Mouse (Mus musculus) limb, embryonic 11.5 days (tissue): ENCODE results near the gene Sufu. TPM values are rescaled to one million over a fixed set of nuclear protein-coding genes. Genes with fewer than 3 reads are reported as not detected.
A peak's percentile ranks its signal among the peaks of the same experiment; 100 is the strongest.

Source experiments
- ATAC-seq: fragments of 200-750 bp; cut with Nextera tagmentation; 2 replicates; pipeline ENCODE4 v1.8.0; 2017; ENCODE audit warnings: low read depth; ENCODE audit not compliant: insufficient number of reproducible peaks, low FRiP score, low TSS enrichment
- DNase-seq: peaks from one replicate; pipeline ENCODE4 v3.0.0-alpha.2; 2015; ENCODE audit warnings: low spot score
- H3K27ac ChIP-seq: fragments of 300-500 bp; sonication (generic); replicated peaks from 2 replicates; pipeline ENCODE4 v1.5.1; 2014; ENCODE audit warnings: low read depth, mild to moderate bottlenecking, low read length
- H3K27me3 ChIP-seq: fragments of 300-500 bp; sonication (generic); 2 replicates; pipeline ENCODE4 v1.6.1; 2014; ENCODE audit warnings: mild to moderate bottlenecking, low read length, mixed read lengths; ENCODE audit not compliant: control insufficient read depth, insufficient read depth
- H3K36me3 ChIP-seq: fragments of 300-500 bp; sonication (generic); 2 replicates; pipeline ENCODE4 v1.6.1; 2014; ENCODE audit warnings: mild to moderate bottlenecking, low read length, moderate library complexity, mixed read lengths; ENCODE audit not compliant: control insufficient read depth, insufficient read depth
- H3K4me1 ChIP-seq: fragments of 300-500 bp; sonication (generic); 2 replicates; pipeline ENCODE4 v1.6.1; 2014; ENCODE audit warnings: low read length, mixed read lengths; ENCODE audit not compliant: control insufficient read depth, insufficient read depth
- H3K4me2 ChIP-seq: fragments of 300-500 bp; sonication (generic); 2 replicates; pipeline ENCODE4 v1.6.1; 2014; ENCODE audit warnings: low read depth, mild to moderate bottlenecking, moderate library complexity; ENCODE audit not compliant: severe bottlenecking
- H3K4me3 ChIP-seq: fragments of 300-500 bp; sonication (generic); 2 replicates; pipeline ENCODE4 v1.5.1; 2014; ENCODE audit warnings: low read depth, low read length
- H3K9ac ChIP-seq: fragments of 300-500 bp; sonication (generic); 2 replicates; pipeline ENCODE4 v1.6.1; 2014; ENCODE audit warnings: mild to moderate bottlenecking, low read length
- H3K9me3 ChIP-seq: fragments of 300-500 bp; sonication (generic); 2 replicates; pipeline ENCODE4 v1.6.1; 2016; ENCODE audit warnings: low read length; ENCODE audit not compliant: control insufficient read depth
- WGBS: fragments of 180-500 bp; shearing (Covaris S2); extraction: QIAGEN DNeasy Blood & Tissue Kit; methylation state at CpG from one replicate; pipeline ENCODE4 v1.1.7; 2014; 5-methylcytosine and 5-hydroxymethylcytosine counted together
- polyA plus RNA-seq: library from polyadenylated mRNA; unstranded; fragments of >200 nt; fragmentation: Nextera tagmentation; extraction: Ambion mirVana; gene quantifications from 2 replicates; pipeline ENCODE4 v1.2.1, GENCODE M21; 2014

Sufu gene
- polyA plus RNA-seq, 1 experiment from 2014 or later, result 45.3 TPM

DNA sequence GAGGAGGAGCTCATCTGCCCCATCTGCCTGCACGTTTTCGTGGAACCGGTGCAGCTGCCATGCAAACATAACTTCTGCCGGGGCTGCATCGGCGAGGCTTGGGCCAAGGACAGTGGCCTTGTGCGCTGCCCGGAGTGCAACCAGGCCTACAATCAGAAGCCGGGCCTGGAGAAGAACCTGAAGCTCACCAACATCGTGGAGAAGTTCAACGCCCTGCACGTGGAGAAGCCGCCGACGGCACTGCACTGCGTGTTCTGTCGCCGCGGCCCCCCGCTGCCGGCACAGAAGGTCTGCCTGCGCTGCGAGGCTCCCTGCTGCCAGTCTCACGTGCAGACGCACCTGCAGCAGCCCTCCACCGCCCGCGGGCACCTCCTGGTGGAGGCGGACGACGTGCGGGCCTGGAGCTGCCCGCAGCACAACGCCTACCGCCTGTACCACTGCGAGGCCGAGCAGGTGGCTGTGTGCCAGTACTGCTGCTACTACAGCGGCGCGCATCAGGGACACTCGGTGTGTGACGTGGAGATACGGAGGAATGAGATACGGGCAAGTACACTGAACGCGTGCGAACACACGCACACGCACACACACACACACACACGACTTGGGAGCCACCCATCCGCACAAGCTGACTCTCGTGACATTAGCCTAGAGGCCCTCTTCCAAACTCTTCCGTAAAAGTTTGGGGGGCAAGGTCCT is 105.9 kb downstream of the Sufu start:
- under 1% methylated on average over 53 of the region's 53 CpGs for WGBS
- Histone ChIP-seq H3K4me1 (peaks cover 30% of the 10 kb centered on the region), H3K4me2 (peak overlapping the region; percentile 99), H3K9ac (peak overlapping the region; percentile 93), H3K4me3 (peak overlapping the region; percentile 75), H3K27me3 (no peaks in the 10 kb centered on the region), H3K9me3 (no peaks in the 10 kb centered on the region), H3K27ac (peak overlapping the region; percentile 98), H3K36me3 (peaks cover 2% of the 10 kb centered on the region; the same call in 1 of the 2 replicates)
- no peak for ATAC-seq
- DNase-seq, result peak; percentile 78

DNA sequence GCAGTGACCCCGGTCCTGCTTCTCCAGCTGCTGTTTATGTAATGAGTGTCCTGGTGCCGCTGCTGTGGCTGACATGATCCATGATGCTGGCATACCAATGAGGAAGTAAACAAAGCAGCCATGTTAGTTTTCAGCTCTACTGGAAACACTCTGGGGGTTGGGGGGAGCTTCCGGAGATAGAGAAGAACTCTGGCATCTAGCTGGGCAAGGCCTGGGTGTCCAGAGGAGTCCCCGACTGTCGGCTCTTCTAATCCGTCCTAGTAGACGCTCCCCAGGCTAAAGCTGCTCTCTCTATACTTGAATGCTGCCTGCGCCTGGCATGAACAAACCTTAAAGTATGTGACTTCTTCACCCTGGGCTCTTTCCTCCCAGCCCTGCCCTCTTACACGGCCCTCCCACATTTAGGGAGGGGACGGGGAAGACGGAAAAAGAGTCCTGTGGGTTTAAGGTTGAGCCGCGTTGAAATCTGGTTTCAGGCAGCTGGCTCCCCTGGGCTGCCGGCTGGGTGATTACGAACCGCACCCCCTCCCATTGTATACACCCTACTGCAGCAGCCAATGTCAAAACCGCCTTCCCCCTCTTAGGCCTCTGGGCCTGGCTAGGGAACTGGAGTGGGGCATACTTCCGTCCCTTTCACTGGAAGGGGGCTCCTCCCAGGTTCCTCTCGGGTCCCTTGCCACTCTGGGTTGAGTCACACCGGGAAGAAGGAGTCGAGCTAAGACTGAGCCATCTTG is 106.8 kb downstream of the Sufu start:
- Histone ChIP-seq H3K36me3 (peaks cover 7% of the 10 kb centered on the region; the same call in 1 of the 2 replicates), H3K9me3 (no peaks in the 10 kb centered on the region), H3K4me3 (peak overlapping the region; percentile 75), H3K27ac (peak overlapping the region; percentile 60), H3K4me2 (peak overlapping the region; percentile 99), H3K4me1 (peaks cover 33% of the 10 kb centered on the region), H3K27me3 (no peaks in the 10 kb centered on the region), H3K9ac (peak overlapping the region; percentile 93)
- under 1% methylated on average over 21 of the region's 21 CpGs for WGBS
- peak; percentile 65 for DNase-seq
- no peak for ATAC-seq

DNA sequence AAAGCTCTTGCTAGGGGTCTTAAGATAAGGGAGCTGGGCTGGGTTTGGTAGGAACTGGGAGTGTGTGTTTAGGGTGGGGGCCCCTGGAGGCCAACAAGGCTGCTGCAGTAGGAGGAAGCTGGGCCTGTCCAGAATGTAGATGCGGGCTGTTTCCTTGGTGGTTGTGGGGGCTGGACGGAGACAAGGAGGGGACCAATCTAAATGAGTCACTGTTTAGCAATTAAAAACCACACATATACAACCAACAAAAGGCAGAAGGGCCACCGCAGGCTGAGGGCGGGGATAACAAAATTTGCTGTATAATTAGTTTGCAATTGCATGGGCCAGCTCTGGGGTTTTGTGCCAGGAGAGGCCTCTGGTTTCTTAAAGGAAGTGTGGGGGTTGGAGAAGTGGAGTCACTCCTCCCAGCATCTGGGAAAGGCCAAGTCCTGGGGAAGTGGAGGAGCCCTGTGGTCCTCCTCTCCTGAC is 107.4 kb downstream of the Sufu start:
- no peak for ATAC-seq
- Histone ChIP-seq H3K4me1 (peaks cover 38% of the 10 kb centered on the region), H3K4me3 (peak overlapping the region; percentile 75), H3K9ac (peak overlapping the region; percentile 93), H3K4me2 (peak overlapping the region; percentile 99), H3K9me3 (no peaks in the 10 kb centered on the region), H3K27ac (peak overlapping the region; percentile 60), H3K36me3 (peaks cover 9% of the 10 kb centered on the region; the same call in 1 of the 2 replicates), H3K27me3 (no peaks in the 10 kb centered on the region)
- 6% methylated on average over 4 of the region's 4 CpGs for WGBS
- DNase-seq, result no peak

DNA sequence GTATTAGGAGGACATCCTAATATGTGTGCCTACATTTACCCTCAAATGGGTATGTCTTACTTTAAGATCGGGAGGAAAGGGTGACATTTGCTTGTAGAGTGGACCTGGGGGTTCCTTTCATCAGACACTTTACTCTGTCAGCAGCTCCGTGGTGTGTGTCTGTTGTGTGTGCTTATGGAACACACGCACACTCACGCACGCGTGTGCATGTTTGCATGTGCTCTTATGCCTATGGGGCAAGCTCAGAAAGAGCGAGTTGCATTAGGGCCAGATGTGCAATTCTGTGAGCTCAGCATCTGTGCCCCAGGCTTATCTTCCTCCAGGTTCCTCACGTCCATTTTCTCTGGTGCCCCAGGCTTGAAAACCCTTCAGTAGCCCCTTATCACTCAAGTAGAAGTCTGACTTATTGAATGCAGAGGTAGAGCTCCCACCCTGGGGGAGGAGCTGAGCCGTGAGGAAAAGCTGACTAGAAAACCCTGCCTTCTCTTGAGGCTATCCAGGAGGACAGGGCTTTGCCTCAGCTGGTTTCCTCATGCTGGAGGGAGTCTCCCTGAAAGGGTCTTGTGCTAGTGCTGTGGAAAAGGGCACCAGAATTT is 108.2 kb downstream of the Sufu start:
- Histone ChIP-seq H3K36me3 (peaks cover 12% of the 10 kb centered on the region; the same call in 1 of the 2 replicates), H3K4me2 (peak overlapping the region; percentile 99), H3K4me1 (peaks cover 38% of the 10 kb centered on the region), H3K4me3 (peak overlapping the region; percentile 75; the same call in 1 of the 2 replicates), H3K9me3 (no peaks in the 10 kb centered on the region), H3K9ac (no peak overlapping the region; the same call in 1 of the 2 replicates), H3K27me3 (no peaks in the 10 kb centered on the region), H3K27ac (no peak overlapping the region; the same call in 1 of the 2 replicates)
- no peak for DNase-seq
- 69% methylated on average over 9 of the region's 9 CpGs for WGBS
- ATAC-seq, result no peak

DNA sequence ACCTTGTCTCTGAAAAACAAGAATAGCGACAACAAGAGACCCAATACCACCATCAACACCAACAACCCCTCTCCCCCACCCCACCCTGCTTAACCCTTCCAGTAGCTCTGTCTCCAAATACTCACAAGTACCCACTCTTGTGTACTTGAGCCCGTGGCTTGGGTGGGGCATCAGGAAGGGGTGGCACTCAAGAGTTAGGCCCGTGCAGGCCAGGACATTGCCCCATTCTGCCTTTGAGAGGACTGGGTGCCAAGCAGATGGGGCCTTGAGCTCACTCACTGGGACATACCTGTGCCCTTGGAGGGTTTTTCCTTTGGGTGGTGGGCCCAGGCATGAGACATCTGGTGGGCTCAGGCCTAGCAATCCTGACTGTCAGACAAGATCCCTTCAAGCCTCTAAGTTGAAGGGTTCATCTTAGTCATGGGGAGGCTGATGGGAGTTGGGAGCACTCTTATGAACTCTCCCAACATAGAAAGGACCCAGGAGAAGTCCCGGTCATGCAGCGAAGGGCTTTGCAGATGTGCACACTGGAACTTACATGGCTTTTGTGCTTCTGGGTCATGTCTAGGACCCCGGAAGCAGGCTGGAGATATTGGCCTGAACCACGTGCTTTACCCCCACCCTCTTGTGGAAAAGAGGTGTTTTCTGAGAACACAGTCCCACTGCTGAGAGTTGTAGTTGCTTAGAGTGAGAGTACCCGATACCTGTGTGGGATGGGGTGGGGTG is 109.1 kb downstream of the Sufu start:
- Histone ChIP-seq H3K9me3 (no peaks in the 10 kb centered on the region), H3K9ac (no peak overlapping the region), H3K4me3 (no peak overlapping the region), H3K4me1 (peaks cover 38% of the 10 kb centered on the region), H3K27ac (no peak overlapping the region), H3K27me3 (no peaks in the 10 kb centered on the region), H3K4me2 (no peak overlapping the region), H3K36me3 (peaks cover 12% of the 10 kb centered on the region; the same call in 1 of the 2 replicates)
- WGBS, result 87% methylated on average over 8 of the region's 8 CpGs
- ATAC-seq, result no peak
- no peak for DNase-seq

DNA sequence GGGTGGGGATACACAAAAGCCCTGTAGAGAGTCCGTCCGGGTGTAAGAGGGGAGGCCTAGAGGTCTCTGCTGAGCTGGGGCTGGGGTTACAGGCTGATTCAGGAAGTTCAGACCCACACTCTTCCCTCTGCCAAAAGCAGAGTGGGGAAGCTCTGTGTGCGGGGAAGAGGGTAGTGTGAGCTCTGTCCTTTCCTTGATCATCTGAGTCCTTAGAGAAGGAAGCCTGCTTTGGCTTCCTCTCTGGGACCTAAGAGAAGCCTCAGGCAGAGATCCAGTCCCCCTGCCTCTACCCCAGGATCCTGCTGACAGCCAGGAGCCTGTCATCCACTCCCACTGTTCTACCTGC is 109.6 kb downstream of the Sufu start:
- no peak for ATAC-seq
- H3K27ac ChIP-seq, result no peak overlapping the region
- DNase-seq, result no peak
- peaks cover 12% of the 10 kb centered on the region; the same call in 1 of the 2 replicates for H3K36me3 ChIP-seq
- H3K9ac ChIP-seq, result no peak overlapping the region
- H3K4me2 ChIP-seq, result no peak overlapping the region
- 85% methylated on average over 3 of the region's 3 CpGs for WGBS
- no peak overlapping the region for H3K4me3 ChIP-seq
- H3K27me3 ChIP-seq, result no peaks in the 10 kb centered on the region
- peaks cover 38% of the 10 kb centered on the region for H3K4me1 ChIP-seq
- H3K9me3 ChIP-seq, result no peaks in the 10 kb centered on the region

DNA sequence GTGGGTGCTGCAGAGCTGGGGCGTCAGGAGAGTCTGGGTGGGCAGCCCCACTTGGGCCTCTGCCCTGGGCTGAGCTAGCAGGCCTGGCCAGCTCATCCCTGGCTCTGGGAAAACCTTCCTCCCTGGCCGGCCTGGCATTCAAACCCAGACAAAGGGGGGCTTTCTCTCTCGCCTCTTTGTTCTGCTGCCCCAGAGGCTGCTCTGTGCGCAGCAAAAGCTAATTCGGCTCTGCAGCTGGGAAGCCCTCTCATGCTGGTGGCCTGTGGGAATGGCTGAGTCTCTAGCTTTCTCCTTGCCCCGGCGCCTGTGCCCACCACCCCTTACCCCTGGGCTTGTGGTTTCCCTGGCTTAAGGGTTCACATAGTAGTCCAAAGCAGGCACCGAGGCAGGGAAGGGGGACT is 110.5 kb downstream of the Sufu start:
- DNase-seq, result no peak
- Histone ChIP-seq H3K4me3 (no peak overlapping the region), H3K36me3 (peaks cover 12% of the 10 kb centered on the region; the same call in 1 of the 2 replicates), H3K4me1 (peaks cover 38% of the 10 kb centered on the region), H3K27ac (no peak overlapping the region), H3K9ac (no peak overlapping the region; the same call in 1 of the 2 replicates), H3K4me2 (no peak overlapping the region), H3K27me3 (no peaks in the 10 kb centered on the region), H3K9me3 (no peaks in the 10 kb centered on the region)
- no peak for ATAC-seq
- 74% methylated on average over 8 of the region's 8 CpGs for WGBS

DNA sequence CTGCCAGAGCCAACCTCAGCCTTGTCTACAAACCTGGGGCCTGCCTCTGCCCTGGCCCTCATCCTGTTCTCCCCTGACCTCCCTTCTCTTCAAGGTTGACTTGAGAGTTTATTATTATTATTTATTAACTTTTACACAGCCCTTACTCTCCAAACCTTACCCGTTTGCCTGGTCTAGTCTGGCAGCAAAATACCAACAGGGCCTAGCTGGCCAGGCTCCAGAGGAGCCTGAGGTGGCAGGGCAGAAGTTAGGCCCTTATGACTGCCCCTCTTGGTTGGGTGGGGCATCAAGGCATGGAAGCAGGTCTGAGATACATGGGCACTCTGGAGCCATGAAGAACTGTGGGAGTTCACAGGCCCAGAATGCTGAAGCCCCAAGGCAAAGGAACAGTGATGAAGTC is 111.1 kb downstream of the Sufu start:
- Histone ChIP-seq H3K9ac (no peak overlapping the region), H3K4me1 (peaks cover 34% of the 10 kb centered on the region), H3K27me3 (no peaks in the 10 kb centered on the region), H3K36me3 (peaks cover 12% of the 10 kb centered on the region; the same call in 1 of the 2 replicates), H3K4me3 (no peak overlapping the region), H3K4me2 (no peak overlapping the region), H3K27ac (no peak overlapping the region), H3K9me3 (no peaks in the 10 kb centered on the region)
- WGBS, result 80% methylated on average over 1 of the region's 1 CpGs
- ATAC-seq (no peak), DNase-seq (no peak)
